Mouse (Mus musculus) layer of hippocampus, adult 2 months (tissue): ENCODE data around the gene Gucy1a1. TPM values are rescaled to one million over a fixed set of nuclear protein-coding genes. Genes with fewer than 3 reads are reported as not detected.

Experiments
- DNase-seq, 2 experiments: peaks; one replicate each; pipeline ENCODE4 v3.0.0; 2022; ENCODE audit warnings: low spot score in 2 of 2
- H3K27ac ChIP-seq: fragments of 200-600 bp; 2 replicates; pipeline ENCODE4 v1.8.1; 2022
- H3K4me3 ChIP-seq: fragments of 200-600 bp; 2 replicates; pipeline ENCODE4 v1.8.1; 2022; ENCODE audit warnings: mild to moderate bottlenecking
- CTCF ChIP-seq: fragments of 200-600 bp; conservative IDR thresholded peaks from 2 replicates; pipeline ENCODE4 v1.8.1; 2022; ENCODE audit warnings: antibody characterized with exemption, mild to moderate bottlenecking, moderate library complexity
- microRNA-seq, 2 experiments: library from miRNA; unstranded; fragments of <30 nt; microRNA quantifications; one replicate each; pipeline ENCODE4 v1.2.0; 2021
- total RNA-seq, 2 experiments: library from RNA; stranded (reverse); gene quantifications; 2 replicates each; pipeline ENCODE4 v1.2.3; 2021

Gene Gucy1a1
- total RNA-seq, 2 experiments from 2014 or later: 16.8 to 18.8 TPM

DNA sequence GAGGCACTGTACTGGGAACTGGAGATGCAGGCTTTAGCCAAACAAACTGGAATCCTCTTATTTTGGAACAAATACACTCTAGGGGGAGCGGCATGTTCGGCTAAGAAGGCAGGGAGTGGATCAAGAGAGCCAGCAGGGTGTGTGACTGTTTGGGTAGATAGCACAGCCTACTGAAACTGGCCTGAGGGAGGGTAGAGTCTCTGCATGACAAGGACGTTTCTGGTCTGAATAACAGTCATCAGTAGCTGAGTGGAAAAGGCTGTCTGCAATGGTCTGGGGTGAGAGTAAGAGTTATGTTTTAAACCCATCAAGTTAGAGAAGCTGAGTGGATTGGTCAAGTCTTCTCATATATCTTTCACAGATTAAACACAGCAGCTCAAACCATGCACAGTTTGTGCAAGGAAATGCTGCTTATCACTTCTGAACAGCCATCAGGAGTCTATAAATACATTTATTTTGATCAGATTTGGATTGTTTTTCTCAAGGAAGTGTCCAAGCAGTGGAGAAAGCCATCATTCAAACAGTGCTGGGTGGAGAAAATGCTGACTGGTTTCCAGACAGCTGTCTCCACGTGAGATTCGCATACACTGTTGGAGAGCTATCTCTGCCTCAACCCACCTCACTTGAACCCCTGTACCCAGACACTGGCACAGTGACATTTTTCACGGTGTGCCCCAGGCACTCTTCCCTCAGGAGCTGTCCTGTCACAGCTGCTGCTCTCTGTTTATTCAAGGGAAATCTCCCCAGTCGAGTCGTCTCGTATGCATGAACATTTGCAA lies 84.0 kb downstream of the Gucy1a1 start:
- no peak for DNase-seq
- Histone ChIP-seq H3K4me3 (no peak overlapping the region), H3K27ac (0 out of 2 replicates have a peak overlapping the region, but pooled peaks have one; percentile 29)
- 0 out of 2 replicates have a peak, but pooled peaks have one; percentile 8 for TF ChIP-seq CTCF

DNA sequence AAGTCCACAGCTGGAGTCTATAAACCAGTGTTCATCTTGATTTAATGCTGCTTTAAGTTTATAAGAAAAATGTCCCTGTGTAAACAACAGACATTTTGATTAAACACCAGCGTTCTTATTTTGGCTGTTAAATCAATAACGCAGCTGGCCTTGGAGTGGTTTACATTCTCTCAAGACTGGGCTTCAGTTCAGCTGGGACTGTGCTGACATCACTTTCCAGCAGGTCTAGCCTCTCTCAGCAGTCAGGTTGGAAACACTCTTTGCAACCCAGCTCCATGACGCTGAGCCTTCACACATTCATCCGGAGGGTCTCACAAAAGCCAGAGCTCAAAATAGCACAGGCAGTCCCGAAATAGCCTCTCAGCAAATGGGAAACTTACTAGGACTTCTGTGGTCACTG lies 88.4 kb downstream of the Gucy1a1 start:
- DNase-seq: no peak
- TF ChIP-seq CTCF: no peak
- no peak overlapping the region for H3K27ac ChIP-seq
- H3K4me3 ChIP-seq: no peak overlapping the region

DNA sequence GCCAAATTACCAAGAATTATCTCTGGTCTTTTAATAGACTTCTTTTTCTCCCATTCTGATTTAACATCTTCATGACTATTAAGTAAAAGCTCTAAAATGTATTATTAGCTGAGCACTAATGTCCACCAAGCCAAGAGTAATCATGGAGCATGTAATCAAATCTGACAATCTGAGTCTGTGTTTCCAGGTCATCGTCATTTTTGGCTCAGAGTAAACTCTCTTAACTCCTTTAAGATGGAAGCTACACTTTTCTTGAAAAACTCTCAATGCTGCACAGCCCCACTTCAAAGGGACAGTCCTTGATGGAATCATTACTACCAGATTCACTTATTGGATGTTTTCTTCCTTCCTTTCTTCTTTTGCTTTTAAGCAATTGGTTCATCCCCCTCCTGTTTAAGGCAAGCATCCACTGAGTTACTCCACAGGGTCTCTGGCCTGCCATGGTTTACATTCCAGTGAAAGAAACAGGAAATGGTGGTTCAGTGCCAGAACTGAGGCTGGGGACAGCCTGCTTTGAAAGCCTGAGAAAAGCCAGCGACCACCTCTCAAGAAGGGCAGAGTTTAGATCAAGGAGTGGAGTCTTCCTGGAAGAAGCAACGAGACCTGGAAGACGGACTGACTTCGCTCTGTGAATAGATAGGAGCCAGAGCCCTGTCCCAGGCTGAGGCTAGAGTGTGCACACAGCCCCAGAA lies 91.2 kb downstream of the Gucy1a1 start:
- H3K4me3 ChIP-seq: no peak overlapping the region
- TF ChIP-seq CTCF: no peak
- H3K27ac ChIP-seq: no peak overlapping the region
- DNase-seq: no peak

DNA sequence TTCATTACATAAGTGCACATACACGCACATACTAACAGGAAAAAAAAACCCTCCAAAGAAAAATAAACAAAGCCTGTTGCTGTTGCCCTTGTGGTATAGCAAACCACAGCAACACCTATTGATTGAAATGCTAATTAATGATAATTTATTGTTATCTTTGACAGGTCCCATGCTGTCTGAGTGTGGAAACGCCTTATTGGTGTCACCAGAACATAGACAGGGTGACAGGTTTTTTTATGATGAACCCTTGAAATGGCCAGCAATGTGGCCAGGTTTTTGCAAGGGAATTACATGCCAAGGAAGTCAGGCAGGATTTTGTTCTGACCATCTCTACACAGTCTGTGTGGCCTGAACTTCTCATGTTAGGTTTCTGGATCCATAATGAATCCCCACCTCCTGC lies 93.6 kb downstream of the Gucy1a1 start:
- Histone ChIP-seq H3K4me3 (no peak overlapping the region), H3K27ac (no peak overlapping the region)
- TF ChIP-seq CTCF: no peak
- DNase-seq: no peak

DNA sequence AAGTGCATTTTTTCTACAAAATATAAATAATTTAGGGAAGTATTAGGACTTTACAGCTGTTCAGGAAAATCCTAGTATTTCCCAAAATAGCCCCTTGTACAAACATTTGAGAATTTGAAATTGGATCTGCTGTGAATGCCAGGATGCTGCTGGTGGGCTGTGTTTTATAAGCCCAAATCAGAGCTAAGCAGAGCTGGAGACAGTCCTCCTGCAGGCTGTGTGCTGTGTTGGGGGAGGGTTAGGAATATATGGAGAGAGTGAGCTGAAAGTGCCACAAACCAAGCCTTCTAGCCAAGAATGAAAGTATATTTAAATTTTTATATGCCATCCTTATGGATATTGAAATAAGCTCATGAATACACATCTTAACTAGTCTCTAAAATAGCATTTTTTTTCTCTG lies 94.1 kb downstream of the Gucy1a1 start:
- Histone ChIP-seq H3K27ac (no peak overlapping the region), H3K4me3 (no peak overlapping the region)
- no peak for TF ChIP-seq CTCF
- DNase-seq: no peak

DNA sequence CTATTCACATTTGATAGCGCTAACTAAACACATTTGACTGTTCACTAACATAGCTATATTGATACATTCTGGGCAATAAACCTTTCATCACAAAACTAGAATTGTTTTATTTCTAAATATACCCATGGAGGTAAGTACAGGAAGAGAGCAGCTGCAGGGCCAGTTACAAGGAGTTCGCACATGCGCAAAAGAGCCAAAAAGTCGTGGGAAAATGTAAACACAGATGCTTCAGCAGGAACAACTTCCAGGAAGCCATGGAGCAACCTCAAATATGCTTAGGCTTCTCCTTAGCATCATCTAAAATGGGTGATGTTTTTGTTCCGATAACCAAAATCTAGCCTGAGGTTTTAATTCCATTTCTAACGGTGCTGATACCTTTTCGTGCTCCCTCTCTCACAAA lies 96.9 kb downstream of the Gucy1a1 start:
- Histone ChIP-seq H3K4me3 (no peak overlapping the region), H3K27ac (0 out of 2 replicates have a peak overlapping the region, but pooled peaks have one; percentile 3)
- no peak for TF ChIP-seq CTCF
- no peak for DNase-seq

DNA sequence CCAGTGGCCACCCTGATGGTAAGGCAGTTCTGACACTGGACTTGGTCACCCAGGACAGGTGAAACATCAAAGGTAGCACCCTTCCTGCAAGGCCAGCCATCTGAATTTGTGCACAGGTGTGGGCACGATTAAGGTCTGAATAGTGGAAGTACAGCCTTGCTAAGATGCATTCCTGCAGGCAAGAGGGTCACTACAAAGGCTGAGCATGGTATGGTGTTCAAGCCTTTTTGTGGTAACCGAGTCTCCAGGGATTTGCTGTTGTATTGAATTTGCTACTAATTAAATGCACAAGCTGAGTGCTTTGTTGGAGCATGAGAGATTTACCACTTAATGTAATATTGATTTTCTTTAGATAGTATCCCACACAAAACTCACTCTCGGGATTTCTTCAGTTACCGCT lies 97.5 kb downstream of the Gucy1a1 start:
- no peak for DNase-seq
- no peak overlapping the region for H3K27ac ChIP-seq
- H3K4me3 ChIP-seq: no peak overlapping the region
- TF ChIP-seq CTCF: no peak

DNA sequence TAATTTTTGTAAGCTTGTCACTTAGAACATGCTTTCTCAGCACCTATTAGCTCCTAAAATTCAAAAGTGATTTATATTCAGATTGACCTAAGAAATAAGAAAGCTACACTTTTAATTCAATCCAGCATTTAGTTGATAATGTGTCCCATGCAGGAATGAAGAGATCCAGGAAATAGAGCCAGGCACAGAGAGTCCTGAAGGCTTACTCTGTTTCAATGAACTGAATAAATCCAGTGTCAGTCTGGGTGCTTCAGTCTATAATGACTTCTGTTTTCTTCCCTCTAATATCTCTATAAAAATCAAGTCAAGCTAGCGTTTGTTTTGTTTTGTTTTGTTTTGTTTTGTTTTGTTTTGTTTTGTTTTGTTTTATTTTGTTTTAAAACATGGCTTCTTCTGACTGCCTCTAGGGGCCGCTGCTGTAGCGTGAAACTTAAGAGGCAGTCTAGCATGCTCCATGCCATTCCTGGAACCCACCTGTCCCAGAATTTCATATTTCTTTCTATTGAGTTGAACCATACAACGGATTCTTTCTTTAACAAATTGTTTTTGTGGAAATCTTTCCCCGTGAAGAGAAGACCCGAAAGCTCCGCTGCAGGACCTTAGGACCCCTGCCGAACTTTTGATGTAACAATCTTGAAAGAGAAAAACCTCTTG lies 98.4 kb downstream of the Gucy1a1 start:
- Histone ChIP-seq H3K4me3 (no peak overlapping the region), H3K27ac (no peak overlapping the region)
- peak; percentile 36 to 60 for DNase-seq
- TF ChIP-seq CTCF: peak; percentile 94

DNA sequence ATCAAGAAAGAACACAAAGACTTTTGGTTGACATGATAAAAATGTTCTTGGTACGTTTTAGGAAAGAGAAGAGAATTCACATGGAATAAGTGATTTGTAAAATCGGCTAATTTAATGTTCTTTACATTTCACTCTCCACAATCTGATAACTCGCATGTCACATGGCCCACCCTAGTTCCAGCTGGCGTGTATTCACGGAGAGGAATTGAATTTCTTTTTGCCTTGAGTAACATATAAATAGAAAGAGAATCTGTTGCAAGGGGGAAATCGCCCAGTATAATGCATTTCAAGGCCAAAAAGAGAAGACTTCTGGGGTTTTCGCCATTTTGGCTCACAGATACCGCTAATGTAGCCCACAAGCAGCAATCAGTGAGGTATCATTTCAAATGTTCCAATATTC lies 99.5 kb downstream of the Gucy1a1 start:
- Histone ChIP-seq H3K4me3 (no peak overlapping the region), H3K27ac (no peak overlapping the region)
- no peak for TF ChIP-seq CTCF
- no peak for DNase-seq

DNA sequence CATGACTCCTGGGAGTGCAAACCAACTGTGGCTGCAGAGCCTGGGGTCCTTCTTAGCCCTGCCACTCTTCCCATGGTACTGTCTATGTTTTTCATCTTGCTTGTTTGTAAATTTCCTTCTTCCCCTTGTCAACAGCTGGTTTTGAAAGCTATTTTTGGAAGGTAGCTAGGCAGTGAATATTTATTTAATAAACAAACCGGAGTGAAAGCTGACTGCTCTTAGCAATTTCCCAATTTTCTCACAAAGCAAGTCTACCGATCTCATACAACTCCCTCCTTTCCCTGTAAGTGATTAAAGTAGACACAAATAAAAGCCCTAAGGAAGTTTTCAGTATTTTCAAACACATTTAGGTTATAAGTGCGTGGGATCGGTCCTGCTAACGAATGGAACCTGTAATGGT lies 100.7 kb downstream of the Gucy1a1 start:
- H3K4me3 ChIP-seq: no peak overlapping the region
- no peak for TF ChIP-seq CTCF
- no peak for DNase-seq
- no peak overlapping the region for H3K27ac ChIP-seq

DNA sequence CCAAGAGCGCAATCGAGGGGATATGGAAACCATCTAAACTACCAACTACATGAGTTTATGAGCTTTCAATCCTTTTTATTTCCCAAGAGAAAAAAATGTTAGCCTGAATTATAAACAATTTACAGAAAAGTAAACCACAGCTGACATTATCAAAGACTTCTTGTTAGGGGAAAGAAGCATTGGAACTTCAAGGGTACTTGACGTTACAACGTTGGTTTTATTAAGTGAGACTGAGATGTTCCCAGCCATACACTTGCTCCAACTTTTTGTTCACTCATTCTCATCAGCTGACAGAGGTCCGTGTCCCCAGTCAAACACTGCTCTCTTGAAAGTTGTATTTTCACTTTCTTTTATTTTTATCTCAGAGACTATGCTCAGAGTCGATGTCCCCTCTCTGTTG lies 101.9 kb downstream of the Gucy1a1 start:
- DNase-seq: no peak
- H3K4me3 ChIP-seq: no peak overlapping the region
- TF ChIP-seq CTCF: no peak
- H3K27ac ChIP-seq: no peak overlapping the region

Small RNA genes within 50 kb of the gene (microRNA-seq; reads per million reads assigned to microRNA genes)
- 0 to 0.37 reads per million in 2 experiments for gene Mir7010

Other genes with a start within 250 kb of the Gucy1a1 start
- gene Ctso, start 213.2 kb downstream of the Gucy1a1 start, total RNA-seq: 10 to 100 TPM; 19.1 to 19.9 TPM
- gene Tdo2, start 169.6 kb downstream of the Gucy1a1 start, total RNA-seq: 10 to 100 TPM; 15.9 to 16.1 TPM
- not detected for gene Asic5, start 163.5 kb downstream of the Gucy1a1 start, total RNA-seq
- gene Gucy1b1, start 71.1 kb downstream of the Gucy1a1 start, total RNA-seq: 100 to 1,000 TPM; 110 to 113 TPM
- 10 to 100 TPM; 73.7 to 81.2 TPM for gene Map9, start 212.3 kb upstream of the Gucy1a1 start, total RNA-seq